Mouse (Mus musculus) limb, embryonic 12.5 days (tissue): ENCODE measurements around the gene Fshb. TPM values are rescaled to one million over a fixed set of nuclear protein-coding genes. Genes with fewer than 3 reads are reported as not detected.

Source experiments
- ATAC-seq: fragments of 200-750 bp; cut with Nextera tagmentation; 2 replicates; pipeline ENCODE4 v1.8.0; 2017; ENCODE audit warnings: low read depth, moderate TSS enrichment; ENCODE audit not compliant: insufficient number of reproducible peaks, insufficient read depth, low FRiP score, low TSS enrichment
- H3K27ac ChIP-seq: fragments of 300-500 bp; sonication (generic); 2 replicates; pipeline ENCODE4 v1.5.1; 2016; ENCODE audit warnings: mild to moderate bottlenecking, moderate library complexity
- H3K27me3 ChIP-seq: fragments of 300-500 bp; sonication (generic); 2 replicates; pipeline ENCODE4 v1.6.1; 2016; ENCODE audit warnings: mild to moderate bottlenecking, moderate library complexity
- H3K36me3 ChIP-seq: fragments of 300-500 bp; sonication (generic); 2 replicates; pipeline ENCODE4 v1.6.1; 2016; ENCODE audit warnings: mild to moderate bottlenecking, moderate library complexity
- H3K4me1 ChIP-seq: fragments of 300-500 bp; sonication (generic); replicated peaks from 2 replicates; pipeline ENCODE4 v1.6.1; 2016
- H3K4me2 ChIP-seq: fragments of 300-500 bp; sonication (generic); 2 replicates; pipeline ENCODE4 v1.6.1; 2016; ENCODE audit warnings: mild to moderate bottlenecking, moderate library complexity
- H3K4me3 ChIP-seq: fragments of 300-500 bp; sonication (generic); replicated peaks from 2 replicates; pipeline ENCODE4 v1.5.1; 2016; ENCODE audit warnings: mild to moderate bottlenecking
- H3K9ac ChIP-seq: fragments of 300-500 bp; sonication (generic); replicated peaks from 2 replicates; pipeline ENCODE4 v1.6.1; 2016; ENCODE audit warnings: mild to moderate bottlenecking, moderate library complexity
- H3K9me3 ChIP-seq: fragments of 300-500 bp; sonication (generic); 2 replicates; pipeline ENCODE4 v1.6.1; 2016; ENCODE audit warnings: mild to moderate bottlenecking, moderate library complexity
- WGBS: fragments of 180-500 bp; shearing (Covaris S2); methylation state at CpG from one replicate; pipeline ENCODE4 v1.1.7; 2016; 5-methylcytosine and 5-hydroxymethylcytosine counted together
- polyA plus RNA-seq: library from polyadenylated mRNA; unstranded; fragments of >200 nt; fragmentation: Nextera tagmentation; extraction: Ambion mirVana; gene quantifications from 2 replicates; pipeline ENCODE4 v1.2.1, GENCODE M21; 2016

Fshb gene
- not detected in 2 replicates for polyA plus RNA-seq

GRCm38 (mm10) chr2:107059556-107059955 lies at the start of gene Fshb:
Gene Fshb (minus strand): TSS chr2:107059656.
- Histone ChIP-seq H3K27ac (no peak within 1 kb of the TSS), H3K36me3 (no peaks in the 10 kb centered on the region), H3K4me2 (no peak within 1 kb of the TSS), H3K4me3 (no peak within 1 kb of the TSS), H3K4me1 (no peaks in the 10 kb centered on the region), H3K27me3 (no peaks in the 10 kb centered on the region), H3K9ac (no peak within 1 kb of the TSS), H3K9me3 (no peaks in the 10 kb centered on the region)
- no peak for ATAC-seq
- 76% methylated on average over 4 of the region's 4 CpGs for WGBS

GRCm38 (mm10) chr2:107084256-107084655 lies 24.8 kb upstream of the Fshb start:
- no peaks in the 10 kb centered on the region for H3K9me3 ChIP-seq
- no peak overlapping the region for H3K4me2 ChIP-seq
- H3K27me3 ChIP-seq: no peaks in the 10 kb centered on the region
- H3K4me1 ChIP-seq: no peaks in the 10 kb centered on the region
- no peaks in the 10 kb centered on the region for H3K36me3 ChIP-seq
- 41% methylated on average over 2 of the region's 2 CpGs for WGBS
- H3K9ac ChIP-seq: no peak overlapping the region
- ATAC-seq: no peak
- no peak overlapping the region for H3K27ac ChIP-seq
- no peak overlapping the region for H3K4me3 ChIP-seq

- Histone ChIP-seq H3K36me3 (no peaks in the 10 kb centered on the region), H3K27me3 (no peaks in the 10 kb centered on the region), H3K4me1 (no peaks in the 10 kb centered on the region), H3K4me2 (no peak overlapping the region), H3K9me3 (no peaks in the 10 kb centered on the region), H3K27ac (no peak overlapping the region), H3K9ac (no peak overlapping the region), H3K4me3 (no peak overlapping the region)
- ATAC-seq: peak; percentile 71
- WGBS: 44% methylated on average over 14 of the region's 14 CpGs
These were observed 23.8 kb upstream of the Fshb start for GRCm38 (mm10) chr2:107083071-107083885.

GRCm38 (mm10) chr2:107063260-107063659 lies 3.8 kb upstream of the Fshb start:
- Histone ChIP-seq H3K4me2 (no peak overlapping the region), H3K4me3 (no peak overlapping the region), H3K27ac (no peak overlapping the region), H3K27me3 (no peaks in the 10 kb centered on the region; the same call in 1 of the 2 replicates), H3K4me1 (no peaks in the 10 kb centered on the region), H3K9ac (no peak overlapping the region), H3K36me3 (no peaks in the 10 kb centered on the region), H3K9me3 (no peaks in the 10 kb centered on the region)
- peak; percentile 31; the same call in 1 of the 2 replicates for ATAC-seq
- 44% methylated on average over 2 of the region's 2 CpGs for WGBS

- Histone ChIP-seq H3K27me3 (no peaks in the 10 kb centered on the region), H3K27ac (no peak overlapping the region), H3K36me3 (no peaks in the 10 kb centered on the region), H3K9me3 (no peaks in the 10 kb centered on the region), H3K4me3 (no peak overlapping the region), H3K4me2 (no peak overlapping the region), H3K9ac (no peak overlapping the region), H3K4me1 (no peaks in the 10 kb centered on the region)
- no peak for ATAC-seq
These were observed 13.5 kb downstream of the Fshb start for GRCm38 (mm10) chr2:107045955-107046354.

- 82% methylated on average over 4 of the region's 4 CpGs for WGBS
- no peak overlapping the region for H3K27ac ChIP-seq
- H3K4me3 ChIP-seq: no peak overlapping the region
- no peaks in the 10 kb centered on the region for H3K36me3 ChIP-seq
- H3K4me2 ChIP-seq: no peak overlapping the region
- no peaks in the 10 kb centered on the region for H3K27me3 ChIP-seq
- no peaks in the 10 kb centered on the region for H3K4me1 ChIP-seq
- no peak overlapping the region for H3K9ac ChIP-seq
- H3K9me3 ChIP-seq: no peaks in the 10 kb centered on the region
- ATAC-seq: no peak
These were observed 18.6 kb downstream of the Fshb start for GRCm38 (mm10) chr2:107040816-107041215.

- 89% methylated on average over 2 of the region's 2 CpGs for WGBS
- Histone ChIP-seq H3K4me2 (no peak overlapping the region), H3K9ac (no peak overlapping the region), H3K9me3 (no peaks in the 10 kb centered on the region), H3K4me3 (no peak overlapping the region), H3K36me3 (no peaks in the 10 kb centered on the region), H3K27ac (no peak overlapping the region), H3K27me3 (no peaks in the 10 kb centered on the region), H3K4me1 (no peaks in the 10 kb centered on the region)
- ATAC-seq: no peak
These were observed 23.5 kb downstream of the Fshb start for GRCm38 (mm10) chr2:107035980-107036379.

- Histone ChIP-seq H3K27me3 (no peaks in the 10 kb centered on the region), H3K4me3 (no peak overlapping the region), H3K4me1 (no peaks in the 10 kb centered on the region), H3K27ac (no peak overlapping the region), H3K36me3 (no peaks in the 10 kb centered on the region), H3K9ac (no peak overlapping the region), H3K4me2 (no peak overlapping the region), H3K9me3 (no peaks in the 10 kb centered on the region)
- WGBS: 78% methylated on average over 4 of the region's 4 CpGs
- no peak for ATAC-seq
These were observed 34.8 kb downstream of the Fshb start for GRCm38 (mm10) chr2:107024694-107025093.

GRCm38 (mm10) chr2:107022713-107023112 lies 36.7 kb downstream of the Fshb start:
- no peak overlapping the region for H3K4me3 ChIP-seq
- H3K4me1 ChIP-seq: no peaks in the 10 kb centered on the region
- ATAC-seq: no peak
- WGBS: 92% methylated on average over 5 of the region's 5 CpGs
- no peaks in the 10 kb centered on the region for H3K9me3 ChIP-seq
- no peaks in the 10 kb centered on the region for H3K27me3 ChIP-seq
- H3K27ac ChIP-seq: no peak overlapping the region
- no peak overlapping the region for H3K4me2 ChIP-seq
- no peak overlapping the region for H3K9ac ChIP-seq
- no peaks in the 10 kb centered on the region for H3K36me3 ChIP-seq

GRCm38 (mm10) chr2:107019331-107019730 lies 40.1 kb downstream of the Fshb start:
- Histone ChIP-seq H3K4me3 (no peak overlapping the region), H3K9ac (no peak overlapping the region), H3K36me3 (no peaks in the 10 kb centered on the region), H3K4me1 (no peaks in the 10 kb centered on the region), H3K9me3 (no peaks in the 10 kb centered on the region), H3K27ac (no peak overlapping the region), H3K27me3 (no peaks in the 10 kb centered on the region), H3K4me2 (no peak overlapping the region)
- no peak for ATAC-seq
- 65% methylated on average over 2 of the region's 2 CpGs for WGBS

- no peaks in the 10 kb centered on the region for H3K27me3 ChIP-seq
- H3K27ac ChIP-seq: no peak overlapping the region
- no peak for ATAC-seq
- no peaks in the 10 kb centered on the region for H3K4me1 ChIP-seq
- no peaks in the 10 kb centered on the region for H3K9me3 ChIP-seq
- H3K36me3 ChIP-seq: no peaks in the 10 kb centered on the region
- H3K9ac ChIP-seq: no peak overlapping the region
- WGBS: 76% methylated on average over 4 of the region's 4 CpGs
- H3K4me2 ChIP-seq: no peak overlapping the region
- no peak overlapping the region for H3K4me3 ChIP-seq
These were observed 46.3 kb downstream of the Fshb start for GRCm38 (mm10) chr2:107013161-107013560.

- Histone ChIP-seq H3K36me3 (no peaks in the 10 kb centered on the region), H3K4me3 (no peak overlapping the region), H3K9ac (no peak overlapping the region), H3K4me1 (no peaks in the 10 kb centered on the region), H3K27ac (no peak overlapping the region), H3K9me3 (no peaks in the 10 kb centered on the region), H3K4me2 (no peak overlapping the region), H3K27me3 (no peaks in the 10 kb centered on the region)
- 90% methylated on average over 4 of the region's 4 CpGs for WGBS
- no peak for ATAC-seq
These were observed 47.1 kb downstream of the Fshb start for GRCm38 (mm10) chr2:107012318-107012717.
